Mouse (Mus musculus): ENCODE data around the gene Pdzd8.

The Pdzd8 gene

DNA sequence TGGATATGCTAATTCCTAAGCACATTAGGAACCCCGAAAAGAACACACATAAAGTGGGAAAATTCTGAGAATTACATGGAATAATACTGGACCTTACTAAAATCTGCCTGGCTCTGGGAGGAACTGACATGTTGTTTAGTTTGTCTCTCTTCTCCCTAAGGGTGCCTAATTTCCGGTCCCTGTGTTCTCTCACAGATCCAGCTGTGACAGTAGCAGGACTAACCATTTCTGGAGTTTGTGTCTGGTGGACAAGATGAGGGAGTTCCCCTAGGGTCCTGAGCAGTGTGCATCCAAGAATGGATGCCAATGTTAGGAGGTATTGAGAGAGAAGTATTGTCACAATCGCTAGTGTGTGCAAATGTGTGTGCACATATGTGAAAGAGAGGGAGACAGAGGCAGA is 10.8 kb upstream of the Pdzd8 start:
- in situ Hi-C loops (cut with MboI, MseI), result no loop called here

GRCm38 (mm10) chr19:59354906-59355305 is 9.3 kb upstream of the Pdzd8 start:
- in situ Hi-C loops (cut with MboI, MseI), result no loop called here

- in situ Hi-C loops (cut with MboI, MseI), result no loop called here
Measured at GRCm38 (mm10) chr19:59352760-59353159, 7.2 kb upstream of the Pdzd8 start.

DNA sequence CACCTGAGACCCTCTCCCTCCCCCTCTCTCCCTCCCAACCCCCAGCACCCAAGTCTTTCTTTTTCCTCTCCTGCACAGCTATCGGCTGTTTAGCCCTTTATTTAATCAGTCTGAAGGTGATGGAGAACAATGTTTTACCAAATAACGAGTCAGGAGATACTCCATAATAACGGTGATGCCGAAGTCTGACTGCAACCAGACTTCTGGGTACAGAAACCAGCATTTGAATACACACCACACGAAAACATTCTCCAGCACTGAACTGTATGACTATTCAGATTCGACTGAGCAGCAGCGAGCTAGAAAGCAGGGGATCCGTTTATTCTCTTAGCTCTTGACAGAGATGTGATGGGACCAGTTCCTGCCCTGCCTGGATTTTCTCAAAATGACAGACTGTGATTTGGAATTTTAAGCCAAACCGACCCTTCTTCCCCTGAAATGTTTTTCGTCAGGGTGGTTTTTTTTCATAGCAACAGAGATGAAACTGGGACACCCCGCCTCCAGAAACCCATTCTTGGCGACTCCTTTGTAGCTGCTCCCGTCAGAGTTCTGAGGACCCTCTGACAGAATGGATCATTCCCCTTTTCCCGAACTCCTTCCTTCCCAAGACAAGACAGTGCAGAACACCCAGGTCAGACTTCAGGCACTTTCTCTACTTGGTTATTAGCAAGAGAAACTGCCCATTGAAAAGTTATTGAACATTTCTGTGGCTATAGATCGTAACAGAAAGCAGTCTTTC is 5.7 kb upstream of the Pdzd8 start:
- in situ Hi-C loops (cut with MboI, MseI), result no loop called here

- in situ Hi-C loops (cut with MboI, MseI), result no loop called here
Measured at GRCm38 (mm10) chr19:59350273-59350903, 4.8 kb upstream of the Pdzd8 start.

DNA sequence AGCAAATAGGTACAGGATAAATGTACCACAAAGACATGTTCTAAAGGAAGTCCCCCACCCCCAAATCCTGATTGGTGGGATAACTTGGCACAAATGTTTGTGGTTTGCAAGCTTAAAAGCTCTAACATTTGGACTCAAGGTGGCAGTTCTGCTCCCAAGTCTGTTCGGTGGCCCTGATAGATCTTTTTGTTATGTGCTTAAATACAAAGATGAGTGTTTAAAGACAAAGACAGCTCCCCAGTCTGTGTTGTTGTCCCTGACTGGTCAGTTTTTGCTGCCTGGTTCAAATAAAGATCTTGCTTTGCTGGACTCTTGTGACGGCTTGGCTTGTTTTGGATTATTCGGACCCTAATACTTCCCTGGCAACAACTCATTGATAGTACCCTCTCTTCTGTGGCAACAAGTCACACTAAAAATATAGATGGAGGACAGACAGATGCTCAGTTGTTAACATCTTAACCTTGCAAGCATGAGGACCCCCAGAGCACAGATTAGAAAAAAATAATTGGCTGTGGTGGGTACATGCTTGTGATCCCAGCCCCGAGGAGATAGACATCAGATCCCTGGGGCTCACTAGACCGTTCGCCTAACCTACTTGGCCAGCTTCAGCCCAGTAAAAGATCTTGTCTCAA is 3.9 kb upstream of the Pdzd8 start:
- in situ Hi-C loops (cut with MboI, MseI), result loop anchor here (25.0 kb wide), 1 partner anchor 1413 kb away; the partner anchor contains the start of gene Nanos1

- in situ Hi-C loops (cut with MboI, MseI), result loop anchor here (25.0 kb wide), 1 partner anchor 1416 kb away; the partner anchor contains the start of gene Nanos1
Measured at GRCm38 (mm10) chr19:59346325-59346724, 745 bp upstream of the Pdzd8 start.

DNA sequence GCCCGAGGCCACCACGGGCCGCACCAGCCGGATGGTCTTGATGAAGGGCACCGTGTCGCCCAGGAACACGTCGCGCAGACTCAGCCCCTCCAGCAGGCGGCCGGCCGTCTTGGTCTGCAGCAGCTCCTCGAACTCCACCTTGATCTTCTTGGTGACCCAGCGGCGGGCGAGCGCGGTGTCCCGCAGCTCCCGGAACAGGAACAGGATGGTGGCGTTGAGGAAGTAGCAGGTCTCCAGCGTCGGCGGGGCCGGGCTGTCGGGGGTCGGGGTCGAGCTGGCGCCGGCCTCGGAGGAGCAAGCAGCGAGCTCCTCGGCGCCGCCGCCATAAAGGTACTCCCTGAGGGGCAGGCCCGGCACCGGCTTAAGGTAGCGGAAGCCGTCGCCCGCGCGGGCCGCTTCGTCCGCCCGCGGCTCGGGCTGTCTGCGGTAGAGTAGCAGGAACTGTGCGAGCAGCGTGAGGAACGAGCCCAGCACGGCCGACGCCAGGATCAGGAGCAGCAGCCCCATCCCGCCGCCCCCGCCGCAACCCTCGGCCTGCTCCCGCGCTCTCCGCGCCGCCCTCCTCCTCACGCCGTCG is 411 bp downstream of the Pdzd8 start:
- in situ Hi-C loops (cut with MboI, MseI), result loop anchor here (25.0 kb wide), 1 partner anchor 1417 kb away; the partner anchor contains the start of gene Nanos1

GRCm38 (mm10) chr19:59344304-59344711 is 1.3 kb downstream of the Pdzd8 start:
- in situ Hi-C loops (cut with MboI, MseI), result loop anchor here (5.0 to 25.0 kb wide), 2 partner anchors 102 to 1418 kb away; partner anchors contain the start of gene Nanos1

DNA sequence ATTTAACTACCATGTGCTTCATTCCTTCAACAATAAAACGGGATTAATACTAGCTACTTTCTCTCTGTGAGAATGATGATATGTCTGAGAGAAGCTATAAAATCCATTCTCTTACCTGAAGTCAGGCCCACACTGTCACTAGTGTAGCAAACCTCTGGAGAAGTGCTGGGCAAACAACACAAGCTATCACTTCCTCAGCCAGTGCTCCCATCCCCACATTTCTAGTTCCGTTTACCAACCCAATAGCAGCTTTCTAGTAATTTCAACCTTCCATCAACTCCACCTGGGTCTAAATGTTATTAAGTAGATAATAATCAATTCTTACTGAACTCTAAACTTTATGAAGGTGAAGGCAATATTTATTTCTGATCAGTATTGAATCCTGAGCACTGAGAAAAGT is 2.6 kb downstream of the Pdzd8 start:
- in situ Hi-C loops (cut with MboI, MseI), result loop anchor here (5.0 to 25.0 kb wide), 2 partner anchors 101 to 1419 kb away; partner anchors contain the start of gene Nanos1

GRCm38 (mm10) chr19:59339908-59340307 is 5.7 kb downstream of the Pdzd8 start:
- in situ Hi-C loops (cut with MboI, MseI), result loop anchor here (5.0 to 25.0 kb wide), 2 partner anchors 98 to 1422 kb away; partner anchors contain the start of gene Nanos1

DNA sequence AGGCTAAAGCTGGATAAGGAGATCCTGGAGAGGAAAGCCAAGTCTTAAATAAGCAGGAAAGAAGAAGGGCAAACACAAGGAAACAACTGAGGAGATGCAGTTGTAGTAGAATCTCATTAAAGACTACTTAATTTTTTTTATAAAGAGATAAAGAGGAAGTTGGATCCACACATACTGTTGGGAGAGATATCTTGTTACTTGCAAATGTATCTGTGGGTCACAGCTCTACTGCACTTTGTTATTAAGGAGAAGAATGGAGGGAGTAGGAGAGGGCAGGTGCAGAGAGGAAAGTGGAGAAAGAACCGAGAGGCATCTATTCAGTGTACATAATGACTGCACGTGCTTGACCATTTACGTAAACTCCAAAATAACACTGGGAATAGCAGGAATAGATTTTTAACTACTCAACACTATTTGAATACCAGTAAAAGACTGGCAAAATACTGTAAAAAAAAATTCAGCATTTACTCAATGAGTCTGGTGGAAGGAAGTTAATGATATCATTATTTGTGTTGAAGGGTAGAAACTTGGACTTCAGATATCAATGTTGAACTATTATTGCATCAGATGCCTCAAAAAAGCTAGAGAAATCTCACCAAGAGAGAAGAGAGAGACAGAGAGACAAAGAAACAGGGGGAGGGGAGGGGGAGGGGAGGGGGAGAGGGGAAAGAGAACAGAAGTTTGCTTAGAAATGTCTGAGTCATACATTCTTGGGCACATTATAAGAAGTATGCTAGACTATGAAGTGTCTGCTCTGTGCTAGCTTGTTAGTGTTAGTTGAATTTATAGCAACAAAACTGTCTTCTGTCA is 7.5 kb downstream of the Pdzd8 start:
- in situ Hi-C loops (cut with MboI, MseI), result loop anchor here (25.0 kb wide), 1 partner anchor 1424 kb away; the partner anchor contains the start of gene Nanos1

DNA sequence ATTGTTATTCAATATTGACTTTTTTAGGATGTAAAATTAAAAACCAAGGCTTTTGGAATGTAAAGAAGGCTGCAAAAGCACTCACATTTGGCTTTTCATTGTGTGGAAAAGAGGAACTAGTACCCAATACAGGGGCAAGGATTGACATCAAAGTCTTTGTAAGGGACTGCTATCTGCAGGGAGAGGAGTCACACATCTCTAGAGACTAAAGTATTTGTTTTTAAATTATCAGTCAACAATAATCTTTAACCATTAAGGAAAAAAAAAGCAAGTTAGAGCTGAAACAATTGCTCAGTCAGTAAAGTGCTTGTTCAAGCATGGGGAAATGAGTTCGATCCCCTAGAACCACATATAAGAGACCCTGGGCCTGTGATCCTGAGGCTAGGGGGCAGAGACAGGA is 8.9 kb downstream of the Pdzd8 start:
- in situ Hi-C loops (cut with MboI, MseI), result loop anchor here (25.0 kb wide), 1 partner anchor 1426 kb away; the partner anchor contains the start of gene Nanos1

DNA sequence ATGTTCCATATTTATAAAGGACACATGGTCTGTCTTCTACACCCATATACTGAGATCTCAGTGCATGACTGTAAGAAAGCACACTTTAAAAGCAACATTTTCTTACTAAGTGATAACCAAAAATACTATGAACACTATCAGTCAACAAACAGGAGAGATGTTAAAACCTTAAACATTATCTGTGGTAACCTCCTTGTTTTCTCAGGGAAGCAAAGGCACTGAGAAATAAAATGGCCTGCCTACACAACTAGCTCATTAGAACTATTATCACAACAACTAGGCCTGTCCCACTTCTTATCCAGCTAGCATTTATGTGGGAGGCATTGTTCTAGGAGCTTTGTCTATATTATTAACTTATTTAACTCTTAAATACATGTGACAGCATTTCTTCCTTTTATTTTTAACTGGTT is 14.8 kb downstream of the Pdzd8 start:
- in situ Hi-C loops (cut with MboI, MseI), result loop anchor here (25.0 kb wide), 1 partner anchor 1431 kb away; the partner anchor contains the start of gene Nanos1

GRCm38 (mm10) chr19:59321990-59322389 is 23.6 kb downstream of the Pdzd8 start, which contains the start of gene Rps12-ps3:
Gene Rps12-ps3, plus strand, starts transcription at chr19:59322290.
- in situ Hi-C loops (cut with MboI, MseI), result no loop called here

GRCm38 (mm10) chr19:59316571-59316970 is 29.0 kb downstream of the Pdzd8 start:
- in situ Hi-C loops (cut with MboI, MseI), result no loop called here

- in situ Hi-C loops (cut with MboI, MseI), result no loop called here
Measured at GRCm38 (mm10) chr19:59315308-59315707, 30.3 kb downstream of the Pdzd8 start.

GRCm38 (mm10) chr19:59292183-59292839 is 53.3 kb downstream of the Pdzd8 start:
- in situ Hi-C loops (cut with MboI, MseI), result no loop called here

GRCm38 (mm10) chr19:59289811-59290210 is 55.8 kb downstream of the Pdzd8 start:
- in situ Hi-C loops (cut with MboI, MseI), result no loop called here

GRCm38 (mm10) chr19:59289042-59289441 is 56.5 kb downstream of the Pdzd8 start:
- in situ Hi-C loops (cut with MboI, MseI), result no loop called here

Data from regulatory T cell (primary cell).